Mouse (Mus musculus) limb, embryonic 11.5 days (tissue): ENCODE results near the gene Fcf1. TPM values are rescaled to one million over a fixed set of nuclear protein-coding genes. Genes with fewer than 3 reads are reported as not detected.

Source experiments
- ATAC-seq: fragments of 200-750 bp; cut with Nextera tagmentation; 2 replicates; pipeline ENCODE4 v1.8.0; 2017; ENCODE audit warnings: low read depth; ENCODE audit not compliant: insufficient number of reproducible peaks, low FRiP score, low TSS enrichment
- DNase-seq: peaks from one replicate; pipeline ENCODE4 v3.0.0-alpha.2; 2015; ENCODE audit warnings: low spot score
- H3K27ac ChIP-seq: fragments of 300-500 bp; sonication (generic); replicated peaks from 2 replicates; pipeline ENCODE4 v1.5.1; 2014; ENCODE audit warnings: low read depth, mild to moderate bottlenecking, low read length
- H3K27me3 ChIP-seq: fragments of 300-500 bp; sonication (generic); 2 replicates; pipeline ENCODE4 v1.6.1; 2014; ENCODE audit warnings: mild to moderate bottlenecking, low read length, mixed read lengths; ENCODE audit not compliant: control insufficient read depth, insufficient read depth
- H3K36me3 ChIP-seq: fragments of 300-500 bp; sonication (generic); 2 replicates; pipeline ENCODE4 v1.6.1; 2014; ENCODE audit warnings: mild to moderate bottlenecking, low read length, moderate library complexity, mixed read lengths; ENCODE audit not compliant: control insufficient read depth, insufficient read depth
- H3K4me1 ChIP-seq: fragments of 300-500 bp; sonication (generic); 2 replicates; pipeline ENCODE4 v1.6.1; 2014; ENCODE audit warnings: low read length, mixed read lengths; ENCODE audit not compliant: control insufficient read depth, insufficient read depth
- H3K4me2 ChIP-seq: fragments of 300-500 bp; sonication (generic); 2 replicates; pipeline ENCODE4 v1.6.1; 2014; ENCODE audit warnings: low read depth, mild to moderate bottlenecking, moderate library complexity; ENCODE audit not compliant: severe bottlenecking
- H3K4me3 ChIP-seq: fragments of 300-500 bp; sonication (generic); 2 replicates; pipeline ENCODE4 v1.5.1; 2014; ENCODE audit warnings: low read depth, low read length
- H3K9ac ChIP-seq: fragments of 300-500 bp; sonication (generic); 2 replicates; pipeline ENCODE4 v1.6.1; 2014; ENCODE audit warnings: mild to moderate bottlenecking, low read length
- H3K9me3 ChIP-seq: fragments of 300-500 bp; sonication (generic); 2 replicates; pipeline ENCODE4 v1.6.1; 2016; ENCODE audit warnings: low read length; ENCODE audit not compliant: control insufficient read depth
- WGBS: fragments of 180-500 bp; shearing (Covaris S2); extraction: QIAGEN DNeasy Blood & Tissue Kit; methylation state at CpG from one replicate; pipeline ENCODE4 v1.1.7; 2014; 5-methylcytosine and 5-hydroxymethylcytosine counted together
- polyA plus RNA-seq: library from polyadenylated mRNA; unstranded; fragments of >200 nt; fragmentation: Nextera tagmentation; extraction: Ambion mirVana; gene quantifications from 2 replicates; pipeline ENCODE4 v1.2.1, GENCODE M21; 2014

Gene Fcf1
- polyA plus RNA-seq, 1 experiment from 2014 or later: 169 TPM

DNA sequence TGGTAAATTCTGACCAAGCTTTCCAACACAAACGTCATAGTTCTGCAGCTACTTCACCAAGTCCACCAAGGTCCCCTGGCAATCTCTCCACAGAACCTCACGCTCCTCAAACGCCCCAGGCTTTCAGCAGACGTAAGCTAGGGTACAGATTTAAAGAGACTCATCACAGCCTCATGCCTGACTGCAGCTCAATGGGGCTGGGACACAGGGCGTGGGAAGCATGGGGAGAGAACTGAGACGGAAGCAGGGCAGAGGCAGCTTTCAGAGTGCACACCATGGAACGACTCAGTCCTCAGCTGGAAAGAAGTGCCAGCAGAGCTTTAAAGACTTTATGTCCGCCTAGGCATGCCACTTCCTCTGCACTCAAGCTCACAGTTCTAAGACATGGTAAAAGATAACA lies 19.2 kb upstream of the Fcf1 start:
- no peaks in the 10 kb centered on the region for H3K36me3 ChIP-seq
- 78% methylated on average over 8 of the region's 8 CpGs for WGBS

DNA sequence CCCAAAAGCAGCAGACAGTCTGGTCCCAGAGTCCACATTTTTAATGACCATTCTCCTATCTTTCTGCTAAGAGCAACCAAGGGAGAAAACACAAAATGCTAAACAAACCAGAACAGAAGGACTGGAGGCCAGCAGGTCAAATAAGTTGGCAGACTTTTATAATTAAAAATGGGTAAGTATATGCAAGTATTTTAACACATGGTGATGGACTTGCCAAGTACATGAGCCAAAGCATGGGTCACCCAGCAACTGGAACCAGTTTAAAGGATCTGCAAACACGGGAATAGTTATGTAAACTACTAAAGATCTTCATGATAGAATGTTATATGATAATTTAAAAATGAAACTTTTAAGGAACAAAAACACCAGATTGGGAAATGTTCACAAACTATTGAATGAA lies 18.3 kb upstream of the Fcf1 start:
- WGBS: 71% methylated on average over 1 of the region's 1 CpGs
- DNase-seq: no peak
- no peak for ATAC-seq

More for the DNA sequence above, 19.2 kb upstream of the Fcf1 start:
- Histone ChIP-seq H3K27ac (no peak overlapping the region), H3K4me2 (no peak overlapping the region), H3K4me3 (no peak overlapping the region), H3K27me3 (no peaks in the 10 kb centered on the region), H3K4me1 (no peaks in the 10 kb centered on the region), H3K9ac (no peak overlapping the region), H3K9me3 (no peaks in the 10 kb centered on the region)
- DNase-seq: no peak
- no peak for ATAC-seq

DNA sequence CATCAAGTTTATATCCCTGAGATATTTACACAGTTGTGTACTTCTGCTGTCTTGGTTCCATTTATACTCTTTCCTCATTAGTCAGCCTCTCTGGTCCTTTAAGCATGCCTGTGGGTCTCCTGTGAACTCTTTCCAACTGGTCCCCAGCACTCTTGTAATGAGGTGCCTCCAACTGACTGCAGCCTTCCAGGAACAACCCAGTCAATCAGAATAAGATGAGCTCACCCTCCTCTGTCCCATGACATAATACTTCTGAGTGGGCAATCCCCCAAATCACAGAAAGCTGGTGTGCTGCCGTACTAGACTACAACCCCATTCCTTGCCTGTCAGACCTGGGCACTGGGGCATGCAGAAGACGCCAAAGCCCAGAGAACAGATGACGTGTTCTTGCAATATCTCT lies 14.4 kb upstream of the Fcf1 start:
- ATAC-seq: no peak
- 91% methylated on average over 3 of the region's 3 CpGs for WGBS

More for the DNA sequence above, 18.3 kb upstream of the Fcf1 start:
- Histone ChIP-seq H3K4me3 (no peak overlapping the region), H3K4me1 (no peaks in the 10 kb centered on the region), H3K27me3 (no peaks in the 10 kb centered on the region), H3K9me3 (no peaks in the 10 kb centered on the region), H3K4me2 (no peak overlapping the region), H3K27ac (no peak overlapping the region), H3K9ac (no peak overlapping the region), H3K36me3 (no peaks in the 10 kb centered on the region)

DNA sequence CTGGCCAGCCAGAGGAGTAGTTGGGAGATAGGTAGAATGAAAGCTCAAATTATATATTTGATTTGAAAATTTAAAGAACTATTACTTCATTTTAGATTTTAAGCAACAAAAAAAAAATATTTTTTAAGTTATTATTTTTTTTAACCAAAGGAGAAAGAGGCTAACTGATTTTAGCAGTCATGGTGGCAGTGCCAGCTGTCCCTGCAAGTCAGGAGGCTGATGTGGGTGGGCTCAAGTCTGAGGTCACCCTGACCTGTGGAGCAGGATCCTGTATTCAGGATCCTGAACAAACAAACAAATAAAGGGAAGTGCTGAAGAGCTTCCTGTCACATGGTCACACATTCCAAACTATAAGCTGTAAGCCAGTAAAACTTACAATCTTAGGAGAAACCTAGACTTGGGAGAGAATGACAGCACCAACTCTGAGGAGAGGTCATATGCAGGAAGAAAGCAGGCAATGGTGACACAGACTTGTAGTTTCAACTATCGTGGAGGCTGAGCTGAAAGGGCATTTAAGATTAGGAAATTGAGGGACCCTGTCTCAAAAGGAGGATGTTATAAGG lies 11.8 kb upstream of the Fcf1 start:
- H3K36me3 ChIP-seq: 0 out of 2 replicates have a peak, but pooled peaks cover 2% of the 10 kb centered on the region
- no peaks in the 10 kb centered on the region for H3K27me3 ChIP-seq
- no peaks in the 10 kb centered on the region for H3K9me3 ChIP-seq
- WGBS: 94% methylated on average over 1 of the region's 1 CpGs
- no peak for DNase-seq
- H3K4me2 ChIP-seq: no peak overlapping the region
- no peak overlapping the region for H3K4me3 ChIP-seq
- H3K4me1 ChIP-seq: no peaks in the 10 kb centered on the region
- H3K27ac ChIP-seq: no peak overlapping the region
- H3K9ac ChIP-seq: no peak overlapping the region
- no peak for ATAC-seq

More for the DNA sequence above, 14.4 kb upstream of the Fcf1 start:
- Histone ChIP-seq H3K9ac (no peak overlapping the region), H3K9me3 (no peaks in the 10 kb centered on the region), H3K4me2 (no peak overlapping the region), H3K27ac (no peak overlapping the region), H3K27me3 (no peaks in the 10 kb centered on the region), H3K4me1 (no peaks in the 10 kb centered on the region), H3K4me3 (no peak overlapping the region), H3K36me3 (0 out of 2 replicates have a peak, but pooled peaks cover 2% of the 10 kb centered on the region)
- DNase-seq: no peak

DNA sequence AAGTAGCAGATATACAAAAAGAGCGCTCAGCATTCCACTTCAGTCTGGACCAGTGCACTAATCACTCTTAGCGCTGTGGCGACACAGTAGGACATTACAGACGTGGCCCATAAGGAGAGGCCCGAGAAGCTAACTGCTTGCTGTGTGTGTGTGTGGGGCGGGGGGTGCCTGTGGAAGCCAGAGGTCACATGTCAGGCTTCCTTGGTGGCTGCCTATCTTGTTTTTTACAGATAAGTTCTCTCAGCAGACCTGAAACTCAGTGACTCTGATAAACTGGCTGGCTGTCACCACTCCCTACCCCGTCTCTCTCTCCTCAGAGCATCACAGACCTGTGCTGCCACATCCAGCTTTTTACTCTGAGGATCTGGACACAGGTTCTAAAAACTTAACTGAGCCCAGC lies 8.1 kb upstream of the Fcf1 start:
- Histone ChIP-seq H3K4me2 (no peak overlapping the region), H3K4me3 (no peak overlapping the region), H3K27ac (no peak overlapping the region), H3K9ac (no peak overlapping the region), H3K27me3 (no peaks in the 10 kb centered on the region), H3K4me1 (no peaks in the 10 kb centered on the region), H3K9me3 (no peaks in the 10 kb centered on the region), H3K36me3 (0 out of 2 replicates have a peak, but pooled peaks cover 2% of the 10 kb centered on the region)
- 83% methylated on average over 7 of the region's 7 CpGs for WGBS
- DNase-seq (no peak), ATAC-seq (no peak)

DNA sequence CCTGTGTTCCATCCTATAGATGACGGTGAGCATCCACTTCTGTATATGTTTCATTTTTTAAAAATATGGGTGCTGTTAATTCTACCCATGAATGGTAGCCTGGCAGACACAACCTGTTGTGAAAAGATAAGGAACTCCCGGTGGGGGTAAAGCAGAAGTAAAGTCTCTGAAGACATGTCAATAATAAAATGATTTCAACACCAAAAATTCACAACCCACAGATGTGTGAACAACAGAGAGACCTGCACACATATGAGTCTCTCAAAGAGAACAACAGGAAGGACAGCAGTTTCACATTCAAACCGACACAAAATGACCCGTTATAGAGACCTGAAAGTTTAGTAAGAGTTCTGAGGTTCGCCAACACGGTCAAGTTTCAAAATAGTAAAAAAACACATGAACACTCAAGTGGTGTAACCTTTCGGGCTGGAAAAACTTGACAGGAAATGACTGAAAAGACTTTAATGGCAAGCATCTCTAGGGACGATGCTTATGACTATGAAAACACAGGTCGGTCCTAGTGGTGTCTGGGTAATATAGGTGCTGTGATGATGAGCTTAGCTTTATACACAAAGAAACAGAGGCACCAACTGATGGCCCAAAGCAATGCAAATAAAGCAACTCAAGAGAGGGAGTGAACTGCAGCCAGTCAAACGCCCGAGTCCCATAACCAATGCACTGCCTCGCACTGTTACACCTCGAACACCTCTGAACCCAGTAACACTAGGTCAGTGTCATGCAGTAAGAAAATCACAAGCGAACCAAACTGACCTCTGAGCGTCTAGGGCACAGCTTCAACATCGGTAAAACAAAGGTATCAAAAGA lies 1.7 kb upstream of the Fcf1 start:
- ATAC-seq (no peak), DNase-seq (no peak)
- Histone ChIP-seq H3K27me3 (no peaks in the 10 kb centered on the region), H3K36me3 (no peaks in the 10 kb centered on the region), H3K4me1 (peaks cover 6% of the 10 kb centered on the region), H3K9ac (no peak overlapping the region), H3K9me3 (no peaks in the 10 kb centered on the region), H3K4me2 (peak overlapping the region; percentile 95; the same call in 1 of the 2 replicates), H3K27ac (no peak overlapping the region), H3K4me3 (no peak overlapping the region)
- 86% methylated on average over 16 of the region's 16 CpGs for WGBS

DNA sequence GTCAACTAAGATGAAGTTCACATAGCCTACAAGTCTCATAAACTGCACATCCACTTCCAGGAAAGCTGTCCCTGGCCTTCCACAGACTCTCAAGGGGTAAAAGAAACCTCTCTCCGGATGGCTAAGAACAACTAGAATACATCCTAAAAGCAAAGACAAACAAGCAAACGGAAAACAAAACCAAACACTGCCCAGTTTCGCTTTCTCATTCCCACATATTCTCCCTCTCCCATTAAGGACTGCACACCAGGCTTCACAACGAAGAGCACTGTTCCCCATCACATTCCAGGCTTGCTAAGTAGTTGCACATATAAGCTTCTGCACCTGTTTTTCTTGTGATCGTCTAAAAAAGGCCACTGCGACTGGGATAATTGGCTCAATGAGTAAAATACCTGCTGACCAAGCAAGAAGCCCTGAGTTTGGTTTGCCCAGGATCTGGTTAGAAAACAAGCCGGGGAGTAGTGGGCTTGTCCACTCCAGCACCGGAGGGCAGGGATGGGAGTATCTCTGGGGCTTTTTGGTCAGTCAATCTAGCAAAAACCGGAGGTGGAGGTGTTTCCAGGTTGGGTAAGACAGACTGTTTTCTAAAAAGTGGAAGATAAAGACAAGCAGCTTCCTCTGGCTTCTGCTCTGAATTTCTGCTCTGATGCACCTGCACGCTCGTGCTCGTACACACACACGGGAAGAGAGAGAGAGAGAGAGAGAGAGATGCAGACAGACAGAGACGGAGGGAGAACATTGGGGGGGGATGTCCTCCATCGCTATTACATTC lies 855 bp upstream of the Fcf1 start:
- DNase-seq (no peak), ATAC-seq (no peak)
- Histone ChIP-seq H3K4me3 (peak overlapping the region; percentile 91), H3K9me3 (no peaks in the 10 kb centered on the region), H3K4me2 (peak overlapping the region; percentile 95), H3K36me3 (0 out of 2 replicates have a peak, but pooled peaks cover 3% of the 10 kb centered on the region), H3K27ac (no peak overlapping the region), H3K9ac (peak overlapping the region; percentile 74), H3K4me1 (peaks cover 6% of the 10 kb centered on the region), H3K27me3 (no peaks in the 10 kb centered on the region)
- WGBS: 27% methylated on average over 15 of the region's 15 CpGs

DNA sequence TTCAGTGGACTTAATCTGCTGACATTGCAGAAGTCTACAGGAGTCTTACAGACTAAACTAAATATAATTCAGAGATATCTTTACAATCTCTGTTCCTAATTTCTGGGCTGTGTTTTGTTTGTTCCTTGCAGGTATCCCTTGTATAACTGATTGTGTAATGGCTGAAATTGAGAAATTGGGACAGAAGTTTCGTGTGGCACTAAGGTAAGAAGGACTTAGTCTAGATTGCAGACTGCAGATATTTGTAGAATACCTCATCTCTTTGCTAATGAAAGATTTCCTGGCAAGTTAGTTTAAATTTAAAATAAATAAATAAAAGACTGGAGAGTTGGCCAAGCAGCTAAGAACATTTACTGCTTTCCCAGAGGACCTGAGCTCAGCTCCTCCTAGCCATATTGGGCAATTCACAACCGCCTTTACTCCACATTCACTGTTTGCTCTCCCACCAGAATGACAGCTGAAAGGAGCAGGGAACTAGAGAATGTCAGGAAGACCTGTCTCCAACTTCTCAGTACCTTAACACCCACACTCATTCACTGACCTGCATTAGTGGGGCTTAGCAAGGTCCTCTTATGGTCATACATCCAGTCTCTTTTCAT lies 8.7 kb downstream of the Fcf1 start:
- WGBS: 81% methylated on average over 2 of the region's 2 CpGs
- DNase-seq: no peak

More for the DNA sequence above, 8.7 kb downstream of the Fcf1 start:
- H3K4me2 ChIP-seq: no peak overlapping the region
- no peak overlapping the region for H3K27ac ChIP-seq
- H3K27me3 ChIP-seq: no peaks in the 10 kb centered on the region
- H3K4me1 ChIP-seq: no peaks in the 10 kb centered on the region
- no peak overlapping the region for H3K4me3 ChIP-seq
- ATAC-seq: no peak
- H3K9ac ChIP-seq: no peak overlapping the region
- peaks cover 9% of the 10 kb centered on the region; the same call in 1 of the 2 replicates for H3K36me3 ChIP-seq
- H3K9me3 ChIP-seq: no peaks in the 10 kb centered on the region
